Mouse (Mus musculus): ENCODE results near the gene Rnf24. TPM values are rescaled to one million over a fixed set of nuclear protein-coding genes. Genes with fewer than 3 reads are reported as not detected.

Rnf24 gene
- polyA plus RNA-seq, 1 experiment, result 4.9 TPM

DNA sequence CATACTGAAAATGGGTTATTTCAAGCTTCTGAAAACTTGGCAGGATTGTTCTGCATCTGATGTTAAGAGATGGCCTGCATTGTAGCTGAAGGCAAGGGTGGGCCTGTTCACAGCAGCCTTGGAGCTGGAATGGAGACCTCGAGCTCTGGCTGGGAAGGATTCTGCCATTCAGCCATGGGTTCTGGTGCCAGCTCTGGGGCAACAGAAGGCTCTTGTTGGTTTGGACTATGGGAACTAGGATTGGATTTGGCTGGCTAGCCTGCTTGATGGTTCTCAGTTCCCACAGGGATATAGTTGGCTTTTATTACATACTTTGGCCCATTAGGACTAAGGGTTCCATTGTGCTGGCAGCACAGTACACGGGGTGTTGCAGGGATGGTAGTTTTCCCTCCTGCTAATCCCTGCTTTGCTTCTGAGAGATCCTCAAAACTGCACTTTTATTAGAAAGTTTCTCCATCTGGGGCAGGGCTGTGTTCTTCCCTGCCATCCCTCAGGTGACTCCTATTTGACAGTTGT, 55.9 kb downstream of the Rnf24 start:
- Histone ChIP-seq H3K79me2 (ENCODE audit: control insufficient read depth, insufficient read depth) (no peaks in the 10 kb centered on the region), H3ac (ENCODE audit: control insufficient read depth, insufficient read length, low read depth) (no peak overlapping the region), H3K27me3 (ENCODE audit: control insufficient read depth, insufficient read depth, insufficient read length) (no peaks in the 10 kb centered on the region), H3K36me3 (ENCODE audit: control insufficient read depth, insufficient read depth) (peaks cover 75% of the 10 kb centered on the region), H3K4me3 (ENCODE audit: insufficient read depth, poor library complexity, severe bottlenecking) (no peak overlapping the region), H3K79me3 (ENCODE audit: low read depth) (no peaks in the 10 kb centered on the region)
- TF ChIP-seq FOSL1 (IDR thresholded peaks at IDR 0.05; ENCODE audit: insufficient read depth, low read length, poor library complexity, severe bottlenecking), result no peak
- no peak for TF ChIP-seq MAX (IDR thresholded peaks at IDR 0.05)
- no peak for TF ChIP-seq MYOD1 (IDR thresholded peaks at IDR 0.05; ENCODE audit: control insufficient read depth, insufficient read length, low read depth)
- no peak for TF ChIP-seq CTCF (IDR thresholded peaks at IDR 0.05; ENCODE audit: control insufficient read depth, insufficient read depth, insufficient read length)

DNA sequence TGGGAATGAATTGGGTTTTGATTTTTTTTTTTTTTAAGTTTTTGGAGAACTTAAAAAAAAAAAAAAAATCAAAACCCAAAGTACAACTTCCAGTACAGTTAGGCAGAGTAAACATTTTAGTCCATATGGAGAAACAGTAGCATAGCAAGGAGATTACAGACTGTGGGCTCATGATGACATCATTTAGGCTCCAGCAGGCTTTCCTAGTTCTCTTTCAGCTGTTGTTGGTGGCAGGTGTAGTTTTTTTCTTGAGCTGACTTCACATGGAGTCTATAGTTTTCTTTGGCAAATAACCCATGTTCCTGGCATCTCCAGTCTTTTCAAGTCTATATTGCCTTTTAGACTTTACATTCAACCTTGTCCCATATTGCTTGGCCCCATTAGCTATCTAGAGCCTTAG, 62.0 kb downstream of the Rnf24 start:
- H3K36me3 ChIP-seq (ENCODE audit: control insufficient read depth, insufficient read depth), result peaks cover 92% of the 10 kb centered on the region
- H3K4me3 ChIP-seq (ENCODE audit: insufficient read depth, poor library complexity, severe bottlenecking), result no peak overlapping the region
- no peaks in the 10 kb centered on the region for H3K79me3 ChIP-seq (ENCODE audit: low read depth)
- H3ac ChIP-seq (ENCODE audit: control insufficient read depth, insufficient read length, low read depth), result no peak overlapping the region
- no peaks in the 10 kb centered on the region for H3K27me3 ChIP-seq (ENCODE audit: control insufficient read depth, insufficient read depth, insufficient read length)
- H3K79me2 ChIP-seq (ENCODE audit: control insufficient read depth, insufficient read depth), result no peaks in the 10 kb centered on the region
- peak; percentile 15 for TF ChIP-seq MYOD1 (IDR thresholded peaks at IDR 0.05; ENCODE audit: control insufficient read depth, insufficient read length, low read depth)
- TF ChIP-seq MAX (IDR thresholded peaks at IDR 0.05), result no peak
- no peak for TF ChIP-seq USF1 (IDR thresholded peaks at IDR 0.05; ENCODE audit: low read depth)

- Histone ChIP-seq H3K79me3 (ENCODE audit: low read depth) (no peaks in the 10 kb centered on the region), H3K36me3 (ENCODE audit: control insufficient read depth, insufficient read depth) (peaks cover 82% of the 10 kb centered on the region), H3K27me3 (ENCODE audit: control insufficient read depth, insufficient read depth, insufficient read length) (no peaks in the 10 kb centered on the region), H3ac (ENCODE audit: control insufficient read depth, insufficient read length, low read depth) (no peak overlapping the region), H3K79me2 (ENCODE audit: control insufficient read depth, insufficient read depth) (peaks cover 4% of the 10 kb centered on the region), H3K4me3 (ENCODE audit: insufficient read depth, poor library complexity, severe bottlenecking) (no peak overlapping the region)
- no peak for TF ChIP-seq CTCF (IDR thresholded peaks at IDR 0.05; ENCODE audit: control insufficient read depth, insufficient read depth, insufficient read length)
- no peak for TF ChIP-seq FOSL1 (IDR thresholded peaks at IDR 0.05; ENCODE audit: insufficient read depth, low read length, poor library complexity, severe bottlenecking)
- no peak for TF ChIP-seq MYOD1 (IDR thresholded peaks at IDR 0.05; ENCODE audit: control insufficient read depth, insufficient read length, low read depth)
- TF ChIP-seq MYOG (IDR thresholded peaks at IDR 0.05; ENCODE audit: control insufficient read depth, extremely low read depth, insufficient read length), result no peak
- TF ChIP-seq CEBPB (IDR thresholded peaks at IDR 0.05; ENCODE audit: low read depth), result no peak
- no peak for TF ChIP-seq USF1 (IDR thresholded peaks at IDR 0.05; ENCODE audit: low read depth)
- TF ChIP-seq MAX (IDR thresholded peaks at IDR 0.05), result no peak
These were observed 66.4 kb downstream of the Rnf24 start for GRCm38 (mm10) chr2:131286276-131286675.

DNA sequence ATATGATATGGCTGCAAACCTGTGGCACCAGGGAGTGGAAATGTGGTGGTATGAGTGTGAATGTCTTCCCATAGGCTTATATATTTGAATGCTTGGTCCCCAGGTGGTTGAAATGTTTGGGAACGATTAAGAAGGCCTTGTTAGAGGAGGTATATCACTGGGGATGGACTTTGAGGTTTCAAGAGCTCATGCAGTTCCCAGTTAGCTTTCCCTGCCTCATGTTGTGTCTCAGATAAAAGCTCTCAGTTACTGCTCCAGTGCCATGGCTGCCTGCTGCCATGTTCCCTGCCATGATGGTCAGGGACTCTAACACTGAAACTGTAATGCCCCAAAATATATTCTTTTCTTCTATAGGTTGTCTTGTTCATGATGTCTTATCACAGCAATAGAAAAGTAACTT, 71.1 kb downstream of the Rnf24 start:
- peaks cover 15% of the 10 kb centered on the region for H3K79me2 ChIP-seq (ENCODE audit: control insufficient read depth, insufficient read depth)
- H3K4me3 ChIP-seq (ENCODE audit: insufficient read depth, poor library complexity, severe bottlenecking), result no peak overlapping the region
- no peak overlapping the region for H3ac ChIP-seq (ENCODE audit: control insufficient read depth, insufficient read length, low read depth)
- H3K79me3 ChIP-seq (ENCODE audit: low read depth), result peaks cover 1% of the 10 kb centered on the region
- no peaks in the 10 kb centered on the region for H3K27me3 ChIP-seq (ENCODE audit: control insufficient read depth, insufficient read depth, insufficient read length)
- peaks cover 84% of the 10 kb centered on the region for H3K36me3 ChIP-seq (ENCODE audit: control insufficient read depth, insufficient read depth)
- no peak for TF ChIP-seq MYOD1 (IDR thresholded peaks at IDR 0.05; ENCODE audit: control insufficient read depth, insufficient read length, low read depth)
- TF ChIP-seq CTCF (IDR thresholded peaks at IDR 0.05; ENCODE audit: control insufficient read depth, insufficient read depth, insufficient read length), result no peak
- no peak for TF ChIP-seq MYOG (IDR thresholded peaks at IDR 0.05; ENCODE audit: control insufficient read depth, extremely low read depth, insufficient read length)

GRCm38 (mm10) chr2:131276722-131277121, 76.0 kb downstream of the Rnf24 start:
- Histone ChIP-seq H3K4me3 (ENCODE audit: insufficient read depth, poor library complexity, severe bottlenecking) (no peak overlapping the region), H3K79me3 (ENCODE audit: low read depth) (peaks cover 16% of the 10 kb centered on the region), H3K36me3 (ENCODE audit: control insufficient read depth, insufficient read depth) (peaks cover 79% of the 10 kb centered on the region), H3K27me3 (ENCODE audit: control insufficient read depth, insufficient read depth, insufficient read length) (no peaks in the 10 kb centered on the region), H3K79me2 (ENCODE audit: control insufficient read depth, insufficient read depth) (peaks cover 39% of the 10 kb centered on the region), H3ac (ENCODE audit: control insufficient read depth, insufficient read length, low read depth) (no peak overlapping the region)
- TF ChIP-seq FOSL1 (IDR thresholded peaks at IDR 0.05; ENCODE audit: insufficient read depth, low read length, poor library complexity, severe bottlenecking) (no peak), MYOD1 (IDR thresholded peaks at IDR 0.05; ENCODE audit: control insufficient read depth, insufficient read length, low read depth) (no peak), USF1 (IDR thresholded peaks at IDR 0.05; ENCODE audit: low read depth) (no peak)

GRCm38 (mm10) chr2:131275493-131275892, 77.2 kb downstream of the Rnf24 start:
- H3K4me3 ChIP-seq (ENCODE audit: insufficient read depth, poor library complexity, severe bottlenecking), result no peak overlapping the region
- H3K79me3 ChIP-seq (ENCODE audit: low read depth), result peaks cover 26% of the 10 kb centered on the region
- peaks cover 67% of the 10 kb centered on the region for H3K36me3 ChIP-seq (ENCODE audit: control insufficient read depth, insufficient read depth)
- no peaks in the 10 kb centered on the region for H3K27me3 ChIP-seq (ENCODE audit: control insufficient read depth, insufficient read depth, insufficient read length)
- TF ChIP-seq CEBPB (IDR thresholded peaks at IDR 0.05; ENCODE audit: low read depth) (no peak), MYOG (IDR thresholded peaks at IDR 0.05; ENCODE audit: control insufficient read depth, extremely low read depth, insufficient read length) (no peak), USF1 (IDR thresholded peaks at IDR 0.05; ENCODE audit: low read depth) (no peak), MAX (IDR thresholded peaks at IDR 0.05) (no peak), MYOD1 (IDR thresholded peaks at IDR 0.05; ENCODE audit: control insufficient read depth, insufficient read length, low read depth) (no peak), FOSL1 (IDR thresholded peaks at IDR 0.05; ENCODE audit: insufficient read depth, low read length, poor library complexity, severe bottlenecking) (no peak), CTCF (IDR thresholded peaks at IDR 0.05; ENCODE audit: control insufficient read depth, insufficient read depth, insufficient read length) (no peak)
- H3ac ChIP-seq (ENCODE audit: control insufficient read depth, insufficient read length, low read depth), result no peak overlapping the region
- peaks cover 44% of the 10 kb centered on the region for H3K79me2 ChIP-seq (ENCODE audit: control insufficient read depth, insufficient read depth)
